Mouse (Mus musculus): ENCODE data around the gene Rnf167. TPM values are rescaled to one million over a fixed set of nuclear protein-coding genes. Genes with fewer than 3 reads are reported as not detected.

Rnf167 gene
- total RNA-seq, 1 experiment from 2014 or later, result 261 TPM

DNA sequence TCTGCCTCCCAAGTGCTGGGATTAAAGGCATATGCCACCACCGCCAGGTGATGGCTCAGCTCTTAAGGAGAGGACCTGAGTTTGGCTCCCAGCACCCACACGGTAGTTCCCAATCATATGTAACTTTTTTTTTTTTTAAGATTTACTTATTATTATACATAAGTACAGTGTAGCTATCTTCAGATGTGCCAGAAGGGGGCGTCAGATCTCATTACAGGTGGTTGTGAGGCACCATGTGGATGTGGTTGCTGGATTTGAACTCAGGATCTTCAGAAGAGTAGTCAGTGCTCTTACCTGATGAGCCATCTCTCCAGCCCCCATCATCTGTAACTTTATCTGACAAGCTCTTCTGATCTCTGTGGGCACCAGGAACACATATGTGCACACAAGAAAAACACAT, 50.3 kb downstream of the Rnf167 start:
- ATAC-seq (ENCODE audit: extremely low read depth, insufficient number of reproducible peaks, low FRiP score, poor library complexity, severe bottlenecking), result no peak

- ATAC-seq (ENCODE audit: extremely low read depth, insufficient number of reproducible peaks, low FRiP score, poor library complexity, severe bottlenecking), result no peak
Observed at GRCm38 (mm10) chr11:70699051-70699450, 52.0 kb downstream of the Rnf167 start.

GRCm38 (mm10) chr11:70699722-70700556, 52.9 kb downstream of the Rnf167 start, which contains the start of the genes Inca1 and Kif1c:
TSS of gene Inca1 (minus strand) at chr11:70700155.
TSS of gene Kif1c (plus strand) at chr11:70700548.
- peak; percentile 94 for ATAC-seq (ENCODE audit: extremely low read depth, insufficient number of reproducible peaks, low FRiP score, poor library complexity, severe bottlenecking)

GRCm38 (mm10) chr11:70700613-70701012, 53.6 kb downstream of the Rnf167 start:
- ATAC-seq (ENCODE audit: extremely low read depth, insufficient number of reproducible peaks, low FRiP score, poor library complexity, severe bottlenecking), result no peak

Other genes starting within 250 kb of the Rnf167 start
- 4.9 and 5.5 TPM in 2 replicates for gene Pelp1, start 237.2 kb upstream of the Rnf167 start, total RNA-seq (2017)
- 278 and 300 TPM in 2 replicates for gene Arrb2, start 214.6 kb upstream of the Rnf167 start, total RNA-seq (2017)
- gene Med11, start 195.3 kb upstream of the Rnf167 start, total RNA-seq (2017), result 43.7 and 46.3 TPM in 2 replicates
- 0.37 and 0.58 TPM in 2 replicates for gene Zmynd15, start 187.8 kb upstream of the Rnf167 start, total RNA-seq (2017)
- 0.74 TPM in 1 of 2 replicates, not detected in the other for gene Cxcl16, start 187.3 kb upstream of the Rnf167 start, total RNA-seq (2017)
- not detected in 2 replicates for gene Tm4sf5, start 142.0 kb upstream of the Rnf167 start, total RNA-seq (2017)
- not detected in 2 replicates for gene Vmo1, start 132.6 kb upstream of the Rnf167 start, total RNA-seq (2017)
- gene Gltpd2, start 128.0 kb upstream of the Rnf167 start, total RNA-seq (2017), result not detected in 2 replicates
- 124 and 133 TPM in 2 replicates for gene Psmb6, start 121.9 kb upstream of the Rnf167 start, total RNA-seq (2017)
- not detected in 2 replicates for gene Gm40193, start 114.3 kb upstream of the Rnf167 start, total RNA-seq (2017)
- gene Pld2, start 107.2 kb upstream of the Rnf167 start, total RNA-seq (2017), result 0.86 and 4.3 TPM in 2 replicates
- 21.8 and 23.1 TPM in 2 replicates for gene Mink1, start 84.4 kb upstream of the Rnf167 start, total RNA-seq (2017)
- not detected in 2 replicates for gene 4930544D05Rik, start 31.4 kb upstream of the Rnf167 start, total RNA-seq (2017)
- 1.7 TPM in 1 of 2 replicates, not detected in the other for gene Chrne, start 28.0 kb upstream of the Rnf167 start, total RNA-seq (2017)
- 1.4 and 1.7 TPM in 2 replicates for gene Gp1ba, start 8.1 kb upstream of the Rnf167 start, total RNA-seq (2017)
- gene Slc25a11, start 244 bp downstream of the Rnf167 start, total RNA-seq (2017), result 75.8 and 82.8 TPM in 2 replicates
- 683 and 728 TPM in 2 replicates for gene Pfn1, start 7.4 kb downstream of the Rnf167 start, total RNA-seq (2017)
- gene Eno3, start 10.0 kb downstream of the Rnf167 start, total RNA-seq (2017), result 16.7 and 21.2 TPM in 2 replicates
- 49.2 and 55.3 TPM in 2 replicates for gene Spag7, start 22.2 kb downstream of the Rnf167 start, total RNA-seq (2017)
- gene Camta2, start 40.9 kb downstream of the Rnf167 start, total RNA-seq (2017), result 24.1 and 36.1 TPM in 2 replicates
- 0.37 TPM in 1 of 2 replicates, not detected in the other for gene Inca1, start 52.9 kb downstream of the Rnf167 start, total RNA-seq (2017)
- gene Kif1c, start 53.3 kb downstream of the Rnf167 start, total RNA-seq (2017), result 27.6 and 28.0 TPM in 2 replicates
- gene Zfp3, start 117.0 kb downstream of the Rnf167 start, total RNA-seq (2017), result 2.6 and 2.8 TPM in 2 replicates
- gene Scimp, start 165.4 kb downstream of the Rnf167 start, total RNA-seq (2017), result 15.1 and 25.1 TPM in 2 replicates
- gene Rabep1, start 197.5 kb downstream of the Rnf167 start, total RNA-seq (2017), result 76.0 and 84.5 TPM in 2 replicates

All from neutrophil, adult 5-6 weeks (primary cell).